Mouse (Mus musculus) heart, embryonic 15.5 days (tissue): ENCODE measurements at regions not wholly inside any gene's neighbourhood (a gene's known extent, or its start where the extent isn't known, plus 50 kb on each side); places are given as distances from the start of the nearest gene placed in this dataset.

Experiments used
- ATAC-seq: fragments of 200-750 bp; cut with Nextera tagmentation; replicated peaks from 2 replicates; pipeline ENCODE4 v1.8.0; 2017; ENCODE audit warnings: low read depth, moderate TSS enrichment; ENCODE audit not compliant: insufficient number of reproducible peaks, insufficient read depth, low FRiP score
- H3K27ac ChIP-seq: fragments of 300-500 bp; sonication (generic); 2 replicates; pipeline ENCODE4 v1.5.1; 2015; ENCODE audit warnings: mild to moderate bottlenecking, inconsistent platforms
- H3K27me3 ChIP-seq: fragments of 300-500 bp; sonication (generic); 2 replicates; pipeline ENCODE4 v1.6.1; 2015; ENCODE audit warnings: inconsistent platforms
- H3K36me3 ChIP-seq: fragments of 300-500 bp; sonication (generic); 2 replicates; pipeline ENCODE4 v1.6.1; 2015; ENCODE audit warnings: mild to moderate bottlenecking, inconsistent platforms
- H3K4me1 ChIP-seq: fragments of 300-500 bp; sonication (generic); replicated peaks from 2 replicates; pipeline ENCODE4 v1.6.1; 2015; ENCODE audit warnings: inconsistent platforms
- H3K4me2 ChIP-seq: fragments of 300-500 bp; sonication (generic); 2 replicates; pipeline ENCODE4 v1.6.1; 2015; ENCODE audit warnings: inconsistent platforms, mild to moderate bottlenecking, moderate library complexity
- H3K4me3 ChIP-seq: fragments of 300-500 bp; sonication (generic); 2 replicates; pipeline ENCODE4 v1.5.1; 2015; ENCODE audit warnings: mild to moderate bottlenecking, inconsistent platforms
- H3K9ac ChIP-seq: fragments of 300-500 bp; sonication (generic); 2 replicates; pipeline ENCODE4 v1.6.1; 2015; ENCODE audit warnings: mild to moderate bottlenecking, inconsistent platforms
- H3K9me3 ChIP-seq: fragments of 300-500 bp; sonication (generic); replicated peaks from 2 replicates; pipeline ENCODE4 v1.6.1; 2016; ENCODE audit warnings: inconsistent platforms
- WGBS: fragments of 180-500 bp; shearing (Covaris S2); methylation state at CpG from one replicate; pipeline ENCODE4 v1.1.7; 2015; ENCODE audit warnings: mixed read lengths; 5-methylcytosine and 5-hydroxymethylcytosine counted together

GRCm38 (mm10) chr9:94467846-94468245 lies 70.0 kb downstream of the 1190002N15Rik start:
- Histone ChIP-seq H3K9me3 (no peaks in the 10 kb centered on the region), H3K9ac (no peak overlapping the region), H3K4me2 (no peak overlapping the region), H3K4me3 (no peak overlapping the region), H3K27me3 (no peaks in the 10 kb centered on the region), H3K27ac (no peak overlapping the region), H3K4me1 (0 out of 2 replicates have a peak, but pooled peaks cover 2% of the 10 kb centered on the region), H3K36me3 (no peaks in the 10 kb centered on the region)
- ATAC-seq: no peak
- WGBS: 83% methylated on average over 3 of the region's 3 CpGs

GRCm38 (mm10) chr9:94456085-94456531 lies 81.8 kb downstream of the 1190002N15Rik start:
- no peak overlapping the region for H3K9ac ChIP-seq
- H3K9me3 ChIP-seq: no peaks in the 10 kb centered on the region
- ATAC-seq: no peak
- WGBS: 61% methylated on average over 6 of the region's 6 CpGs
- H3K36me3 ChIP-seq: no peaks in the 10 kb centered on the region
- no peaks in the 10 kb centered on the region for H3K4me1 ChIP-seq
- no peak overlapping the region for H3K27ac ChIP-seq
- no peak overlapping the region for H3K4me3 ChIP-seq
- H3K27me3 ChIP-seq: no peaks in the 10 kb centered on the region
- no peak overlapping the region for H3K4me2 ChIP-seq

GRCm38 (mm10) chr9:94455466-94455865 lies 82.4 kb downstream of the 1190002N15Rik start:
- ATAC-seq: no peak

GRCm38 (mm10) chr9:94449911-94450310 lies 88.0 kb downstream of the 1190002N15Rik start:
- H3K27me3 ChIP-seq: no peaks in the 10 kb centered on the region
- no peak overlapping the region for H3K4me3 ChIP-seq
- H3K9me3 ChIP-seq: no peaks in the 10 kb centered on the region
- WGBS: 72% methylated on average over 8 of the region's 8 CpGs
- H3K4me1 ChIP-seq: no peaks in the 10 kb centered on the region
- H3K27ac ChIP-seq: no peak overlapping the region
- H3K36me3 ChIP-seq: no peaks in the 10 kb centered on the region
- no peak overlapping the region for H3K9ac ChIP-seq
- no peak overlapping the region for H3K4me2 ChIP-seq
- no peak for ATAC-seq

More at GRCm38 (mm10) chr9:94455466-94455865, 82.4 kb downstream of the 1190002N15Rik start:
- Histone ChIP-seq H3K4me1 (no peaks in the 10 kb centered on the region), H3K4me2 (no peak overlapping the region), H3K36me3 (no peaks in the 10 kb centered on the region), H3K27ac (no peak overlapping the region), H3K9ac (no peak overlapping the region), H3K9me3 (no peaks in the 10 kb centered on the region), H3K4me3 (no peak overlapping the region), H3K27me3 (no peaks in the 10 kb centered on the region)
- WGBS: 42% methylated on average over 7 of the region's 7 CpGs

GRCm38 (mm10) chr9:94446182-94446763 lies 91.6 kb downstream of the 1190002N15Rik start:
- no peaks in the 10 kb centered on the region for H3K27me3 ChIP-seq
- H3K9ac ChIP-seq: no peak overlapping the region
- H3K4me3 ChIP-seq: no peak overlapping the region
- H3K36me3 ChIP-seq: no peaks in the 10 kb centered on the region
- no peaks in the 10 kb centered on the region for H3K4me1 ChIP-seq
- H3K9me3 ChIP-seq: no peaks in the 10 kb centered on the region
- no peak overlapping the region for H3K27ac ChIP-seq
- no peak overlapping the region for H3K4me2 ChIP-seq
- ATAC-seq: no peak
- WGBS: 63% methylated on average over 8 of the region's 8 CpGs

GRCm38 (mm10) chr9:94444140-94444789 lies 93.6 kb downstream of the 1190002N15Rik start:
- H3K27ac ChIP-seq: no peak overlapping the region
- H3K9ac ChIP-seq: no peak overlapping the region

GRCm38 (mm10) chr9:94441393-94441792 lies 96.5 kb downstream of the 1190002N15Rik start:
- 73% methylated on average over 4 of the region's 4 CpGs for WGBS
- Histone ChIP-seq H3K4me3 (no peak overlapping the region), H3K4me1 (no peaks in the 10 kb centered on the region), H3K36me3 (no peaks in the 10 kb centered on the region), H3K27me3 (no peaks in the 10 kb centered on the region), H3K9ac (no peak overlapping the region), H3K4me2 (no peak overlapping the region), H3K27ac (no peak overlapping the region), H3K9me3 (no peaks in the 10 kb centered on the region)
- no peak; the same call in 1 of the 2 replicates for ATAC-seq

More at GRCm38 (mm10) chr9:94444140-94444789, 93.6 kb downstream of the 1190002N15Rik start:
- Histone ChIP-seq H3K4me2 (no peak overlapping the region), H3K4me1 (no peaks in the 10 kb centered on the region), H3K4me3 (no peak overlapping the region), H3K36me3 (no peaks in the 10 kb centered on the region), H3K27me3 (no peaks in the 10 kb centered on the region), H3K9me3 (no peaks in the 10 kb centered on the region)
- no peak for ATAC-seq
- WGBS: 72% methylated on average over 5 of the region's 5 CpGs

GRCm38 (mm10) chr9:94433468-94433867 lies 104.4 kb downstream of the 1190002N15Rik start:
- H3K4me3 ChIP-seq: no peak overlapping the region
- no peak for ATAC-seq
- H3K27me3 ChIP-seq: no peaks in the 10 kb centered on the region
- H3K36me3 ChIP-seq: no peaks in the 10 kb centered on the region
- no peak overlapping the region for H3K9ac ChIP-seq
- no peaks in the 10 kb centered on the region for H3K9me3 ChIP-seq
- H3K27ac ChIP-seq: no peak overlapping the region
- no peak overlapping the region for H3K4me2 ChIP-seq
- H3K4me1 ChIP-seq: no peaks in the 10 kb centered on the region

- H3K4me3 ChIP-seq: no peak overlapping the region
- H3K36me3 ChIP-seq: no peaks in the 10 kb centered on the region
- 0 out of 2 replicates have a peak, but pooled peaks cover 2% of the 10 kb centered on the region for H3K4me1 ChIP-seq
- H3K4me2 ChIP-seq: no peak overlapping the region
- no peak for ATAC-seq
- H3K27me3 ChIP-seq: no peaks in the 10 kb centered on the region
- H3K27ac ChIP-seq: no peak overlapping the region
- WGBS: 93% methylated on average over 3 of the region's 3 CpGs
- no peaks in the 10 kb centered on the region for H3K9me3 ChIP-seq
- no peak overlapping the region for H3K9ac ChIP-seq
These were observed 105.6 kb downstream of the 1190002N15Rik start for GRCm38 (mm10) chr9:94432144-94432747.

- ATAC-seq: no peak
- 77% methylated on average over 3 of the region's 3 CpGs for WGBS
These were observed 106.3 kb downstream of the 1190002N15Rik start for GRCm38 (mm10) chr9:94431540-94431939.

GRCm38 (mm10) chr9:94430996-94431395 lies 106.9 kb downstream of the 1190002N15Rik start:
- H3K27ac ChIP-seq: no peak overlapping the region
- 88% methylated on average over 6 of the region's 6 CpGs for WGBS
- H3K9me3 ChIP-seq: no peaks in the 10 kb centered on the region
- no peak for ATAC-seq
- no peak overlapping the region for H3K4me3 ChIP-seq
- H3K4me2 ChIP-seq: no peak overlapping the region
- H3K36me3 ChIP-seq: no peaks in the 10 kb centered on the region
- H3K27me3 ChIP-seq: no peaks in the 10 kb centered on the region
- H3K4me1 ChIP-seq: 0 out of 2 replicates have a peak, but pooled peaks cover 3% of the 10 kb centered on the region
- no peak overlapping the region for H3K9ac ChIP-seq

More at GRCm38 (mm10) chr9:94431540-94431939, 106.3 kb downstream of the 1190002N15Rik start:
- Histone ChIP-seq H3K9ac (no peak overlapping the region), H3K4me2 (no peak overlapping the region), H3K4me3 (no peak overlapping the region), H3K36me3 (no peaks in the 10 kb centered on the region), H3K9me3 (no peaks in the 10 kb centered on the region), H3K27ac (no peak overlapping the region), H3K27me3 (no peaks in the 10 kb centered on the region), H3K4me1 (0 out of 2 replicates have a peak, but pooled peaks cover 2% of the 10 kb centered on the region)
